Mouse (Mus musculus) kidney, postnatal 0 days (tissue): ENCODE results near the gene Rab3a. TPM values are rescaled to one million over a fixed set of nuclear protein-coding genes. Genes with fewer than 3 reads are reported as not detected.

Source experiments
- ATAC-seq: fragments of 200-750 bp; cut with Nextera tagmentation; replicated peaks from 2 replicates; pipeline ENCODE4 v1.8.0; 2017; ENCODE audit warnings: low read depth, moderate number of reproducible peaks, moderate TSS enrichment, moderate library complexity; ENCODE audit not compliant: low FRiP score
- DNase-seq: peaks from one replicate; pipeline ENCODE4 v3.0.0-alpha.2; 2016; ENCODE audit warnings: low spot score
- H3K27ac ChIP-seq: fragments of 300-500 bp; sonication (generic); 2 replicates; pipeline ENCODE4 v1.5.1; 2014; ENCODE audit warnings: mild to moderate bottlenecking
- H3K27me3 ChIP-seq: fragments of 300-500 bp; sonication (generic); 2 replicates; pipeline ENCODE4 v1.6.1; 2014; ENCODE audit warnings: low read length, mixed read lengths; ENCODE audit not compliant: insufficient read depth
- H3K36me3 ChIP-seq: fragments of 300-500 bp; sonication (generic); 2 replicates; pipeline ENCODE4 v1.6.1; 2014; ENCODE audit warnings: low read length, mixed read lengths; ENCODE audit not compliant: insufficient read depth
- H3K4me1 ChIP-seq: fragments of 300-500 bp; sonication (generic); replicated peaks from 2 replicates; pipeline ENCODE4 v1.6.1; 2014; ENCODE audit warnings: antibody characterized with exemption, low read length, mixed read lengths; ENCODE audit not compliant: insufficient read depth
- H3K4me2 ChIP-seq: fragments of 300-500 bp; sonication (generic); 2 replicates; pipeline ENCODE4 v1.6.1; 2014; ENCODE audit warnings: mild to moderate bottlenecking, low read length, moderate library complexity, mixed read lengths
- H3K4me3 ChIP-seq: fragments of 300-500 bp; sonication (generic); replicated peaks from 2 replicates; pipeline ENCODE4 v1.5.1; 2014; ENCODE audit warnings: low read depth, low read length
- H3K9ac ChIP-seq: fragments of 300-500 bp; sonication (generic); 2 replicates; pipeline ENCODE4 v1.6.1; 2014; ENCODE audit warnings: low read depth, low read length
- H3K9me3 ChIP-seq: fragments of 300-500 bp; sonication (generic); replicated peaks from 2 replicates; pipeline ENCODE4 v1.6.1; 2016; ENCODE audit warnings: low read length, inconsistent platforms, mixed read lengths
- CTCF ChIP-seq: IDR thresholded peaks from 2 replicates; pipeline ENCODE4 v1.5.1; 2016; ENCODE audit warnings: antibody characterized with exemption, low read depth, mild to moderate bottlenecking, moderate library complexity
- WGBS: fragments of 180-500 bp; shearing (Covaris S2); extraction: QIAGEN DNeasy Blood & Tissue Kit; methylation state at CpG from one replicate; pipeline ENCODE4 v1.1.7; 2014; 5-methylcytosine and 5-hydroxymethylcytosine counted together
- polyA plus RNA-seq: library from polyadenylated mRNA; unstranded; fragments of >200 nt; fragmentation: Nextera tagmentation; extraction: Ambion mirVana; gene quantifications from 2 replicates; pipeline ENCODE4 v1.2.1, GENCODE M21; 2015

Gene Rab3a
- polyA plus RNA-seq, 1 experiment from 2014 or later: 20.5 TPM

DNA sequence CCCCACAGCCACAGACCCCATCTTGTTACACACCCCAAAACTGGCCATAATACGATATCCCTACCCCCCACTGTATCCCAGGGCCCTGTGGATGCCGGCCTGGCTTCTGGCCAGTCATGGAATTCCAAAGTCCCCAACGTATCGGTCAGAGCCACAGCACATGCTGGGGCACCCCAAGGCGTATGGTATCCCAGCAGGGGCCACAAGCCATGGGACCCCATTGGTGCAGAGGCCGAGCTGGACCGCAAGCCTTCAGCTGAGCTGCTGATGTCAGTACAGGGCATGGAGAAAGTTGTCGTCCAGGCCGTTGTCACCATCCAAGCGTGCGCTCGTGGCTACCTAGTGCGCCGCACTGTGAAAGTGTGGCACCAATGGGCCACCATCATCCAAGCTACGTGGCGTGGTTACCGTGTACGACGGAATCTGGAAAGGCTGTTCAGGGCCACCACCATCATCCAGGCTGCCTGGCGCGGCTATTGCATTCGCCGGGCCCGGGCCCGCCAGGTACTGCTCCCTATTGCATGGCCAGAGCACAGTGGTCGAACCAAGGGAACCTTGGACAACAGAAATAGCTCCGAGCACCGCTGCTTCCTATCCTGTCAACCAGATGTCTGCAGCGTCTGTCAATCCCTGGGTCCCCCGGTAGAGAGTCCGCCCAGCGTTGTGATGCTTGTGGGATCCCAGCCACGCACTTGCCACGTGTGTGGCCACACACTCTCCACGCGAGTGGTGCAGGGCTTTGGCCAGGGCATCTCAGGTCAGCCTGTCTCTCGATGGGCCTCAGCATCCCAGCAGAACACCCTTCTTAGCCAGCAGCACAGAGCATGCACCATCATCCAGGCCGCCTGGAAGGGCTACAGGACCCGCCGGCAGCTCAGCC lies 37.7 kb upstream of the Rab3a start:
- 87% methylated on average over 40 of the region's 40 CpGs for WGBS
- no peaks in the 10 kb centered on the region for H3K9me3 ChIP-seq
- H3K4me1 ChIP-seq: no peaks in the 10 kb centered on the region
- no peaks in the 10 kb centered on the region for H3K27me3 ChIP-seq
- H3K9ac ChIP-seq: no peak overlapping the region
- no peak overlapping the region for H3K4me3 ChIP-seq
- H3K4me2 ChIP-seq: no peak overlapping the region
- ATAC-seq (no peak), DNase-seq (no peak)
- TF ChIP-seq CTCF: no peak
- no peaks in the 10 kb centered on the region for H3K36me3 ChIP-seq
- H3K27ac ChIP-seq: no peak overlapping the region

DNA sequence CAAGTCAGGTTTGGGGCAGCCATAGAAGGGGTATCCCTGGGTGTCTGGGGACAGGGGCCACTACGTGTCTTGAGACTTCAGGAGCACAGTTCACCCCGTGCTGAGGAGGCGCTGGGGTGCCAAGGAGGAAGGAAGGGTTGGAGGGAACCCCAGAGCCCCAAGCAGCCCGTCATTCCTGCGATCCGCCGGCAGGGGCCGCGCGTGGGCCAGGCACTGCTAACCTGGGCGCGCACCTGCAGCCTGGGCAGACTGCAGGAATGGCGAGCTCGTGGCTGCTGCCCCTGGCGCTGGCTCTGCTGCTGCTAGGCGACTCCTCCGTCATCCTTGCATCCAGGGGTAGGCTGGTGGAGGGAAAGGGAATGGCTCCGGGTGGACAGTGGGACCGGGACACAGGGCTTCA lies 36.2 kb upstream of the Rab3a start, which contains the start of gene Gm3336:
Gm3336 (plus strand) TSS at position 247 of the 400 bp plus-strand sequence.
- H3K9me3 ChIP-seq: no peaks in the 10 kb centered on the region
- no peak within 1 kb of the TSS for H3K9ac ChIP-seq
- H3K4me1 ChIP-seq: no peaks in the 10 kb centered on the region
- H3K36me3 ChIP-seq: no peaks in the 10 kb centered on the region
- TF ChIP-seq CTCF: peak; percentile 90
- no peaks in the 10 kb centered on the region for H3K27me3 ChIP-seq
- peak; percentile 25 for ATAC-seq
- no peak within 1 kb of the TSS for H3K4me3 ChIP-seq
- no peak within 1 kb of the TSS for H3K4me2 ChIP-seq
- H3K27ac ChIP-seq: no peak within 1 kb of the TSS
- 3% methylated on average over 18 of the region's 19 CpGs for WGBS
- peak; percentile 60 for DNase-seq

DNA sequence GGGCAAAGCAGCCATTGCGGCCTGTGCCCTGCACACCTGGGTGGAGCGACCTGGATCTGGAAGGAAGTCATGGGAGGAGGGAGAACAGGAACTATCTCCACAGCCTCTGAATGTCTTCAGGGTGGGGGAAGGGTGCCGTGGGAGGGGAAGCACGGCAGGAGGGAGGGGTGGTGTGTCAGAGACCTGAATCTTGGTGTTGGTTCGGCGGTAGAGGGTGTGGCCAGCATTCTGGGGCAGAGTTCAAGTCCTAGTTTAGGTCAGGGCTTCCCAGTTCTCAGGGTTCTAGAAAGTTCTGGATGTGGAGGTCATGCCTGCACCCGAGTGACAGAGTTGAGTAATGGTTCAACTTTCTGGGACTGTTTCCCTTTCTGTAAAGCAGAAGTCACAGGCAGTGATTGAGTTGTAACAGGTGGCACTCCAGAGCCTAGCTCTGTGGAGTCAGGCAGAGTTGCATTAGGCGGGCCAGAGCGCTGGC lies 34.6 kb upstream of the Rab3a start:
- no peaks in the 10 kb centered on the region for H3K36me3 ChIP-seq
- ATAC-seq (no peak), DNase-seq (no peak)
- TF ChIP-seq CTCF: no peak
- H3K4me1 ChIP-seq: no peaks in the 10 kb centered on the region
- no peak overlapping the region for H3K4me3 ChIP-seq
- no peaks in the 10 kb centered on the region for H3K27me3 ChIP-seq
- H3K9me3 ChIP-seq: no peaks in the 10 kb centered on the region
- no peak overlapping the region for H3K27ac ChIP-seq
- no peak overlapping the region for H3K4me2 ChIP-seq
- WGBS: 43% methylated on average over 9 of the region's 9 CpGs
- H3K9ac ChIP-seq: no peak overlapping the region

DNA sequence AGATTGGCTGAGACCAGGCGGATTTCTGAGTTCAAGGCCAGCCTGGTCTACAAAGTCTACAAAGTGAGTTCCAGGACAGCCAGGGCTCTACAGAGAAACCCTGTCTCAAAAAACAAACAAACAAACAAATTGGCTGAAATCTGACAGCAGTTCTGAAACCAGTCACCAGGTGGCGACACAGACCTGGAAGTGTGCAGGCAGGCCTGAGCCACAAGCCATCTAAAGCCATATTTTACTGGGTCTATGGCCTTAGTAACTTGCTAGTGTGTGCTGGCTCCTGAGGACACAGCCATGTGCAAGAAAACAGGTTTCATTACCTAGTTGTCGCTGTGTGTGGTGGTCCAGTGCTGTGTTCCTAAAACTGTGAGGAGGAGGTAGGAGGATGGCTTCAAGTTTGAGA lies 33.7 kb upstream of the Rab3a start:
- no peak overlapping the region for H3K27ac ChIP-seq
- no peaks in the 10 kb centered on the region for H3K4me1 ChIP-seq
- TF ChIP-seq CTCF: peak; percentile 98
- DNase-seq (peak; percentile 79), ATAC-seq (no peak)
- H3K9ac ChIP-seq: 0 out of 2 replicates have a peak overlapping the region, but pooled peaks have one; percentile 37
- no peaks in the 10 kb centered on the region for H3K9me3 ChIP-seq
- H3K36me3 ChIP-seq: no peaks in the 10 kb centered on the region
- H3K4me2 ChIP-seq: no peak overlapping the region
- H3K4me3 ChIP-seq: no peak overlapping the region
- WGBS: 3% methylated on average over 3 of the region's 3 CpGs
- no peaks in the 10 kb centered on the region for H3K27me3 ChIP-seq

DNA sequence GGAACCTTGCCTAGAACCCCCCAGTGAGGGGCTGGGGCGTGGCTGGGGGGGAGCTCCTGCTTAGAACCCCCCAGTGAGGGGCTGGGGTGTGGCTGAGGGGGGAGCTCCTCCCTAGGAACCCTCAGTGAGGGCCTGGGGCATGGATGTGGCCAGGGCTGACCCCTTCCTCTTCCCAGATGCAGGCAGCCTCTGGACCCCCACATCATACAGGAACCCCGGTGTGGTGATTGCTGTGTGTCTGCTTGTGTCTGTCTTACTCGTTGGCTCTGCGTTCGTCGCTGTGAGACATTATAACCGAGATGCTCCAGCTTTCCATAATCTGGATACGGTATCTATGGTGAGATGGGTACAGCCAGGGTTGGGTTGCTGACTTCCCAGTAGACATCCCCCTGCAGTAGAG lies 32.9 kb upstream of the Rab3a start:
- 89% methylated on average over 8 of the region's 8 CpGs for WGBS
- H3K4me1 ChIP-seq: no peaks in the 10 kb centered on the region
- no peak overlapping the region for H3K27ac ChIP-seq
- H3K4me2 ChIP-seq: no peak overlapping the region
- DNase-seq (no peak), ATAC-seq (no peak)
- no peaks in the 10 kb centered on the region for H3K27me3 ChIP-seq
- H3K9me3 ChIP-seq: no peaks in the 10 kb centered on the region
- H3K36me3 ChIP-seq: no peaks in the 10 kb centered on the region
- no peak overlapping the region for H3K4me3 ChIP-seq
- H3K9ac ChIP-seq: no peak overlapping the region
- TF ChIP-seq CTCF: no peak

DNA sequence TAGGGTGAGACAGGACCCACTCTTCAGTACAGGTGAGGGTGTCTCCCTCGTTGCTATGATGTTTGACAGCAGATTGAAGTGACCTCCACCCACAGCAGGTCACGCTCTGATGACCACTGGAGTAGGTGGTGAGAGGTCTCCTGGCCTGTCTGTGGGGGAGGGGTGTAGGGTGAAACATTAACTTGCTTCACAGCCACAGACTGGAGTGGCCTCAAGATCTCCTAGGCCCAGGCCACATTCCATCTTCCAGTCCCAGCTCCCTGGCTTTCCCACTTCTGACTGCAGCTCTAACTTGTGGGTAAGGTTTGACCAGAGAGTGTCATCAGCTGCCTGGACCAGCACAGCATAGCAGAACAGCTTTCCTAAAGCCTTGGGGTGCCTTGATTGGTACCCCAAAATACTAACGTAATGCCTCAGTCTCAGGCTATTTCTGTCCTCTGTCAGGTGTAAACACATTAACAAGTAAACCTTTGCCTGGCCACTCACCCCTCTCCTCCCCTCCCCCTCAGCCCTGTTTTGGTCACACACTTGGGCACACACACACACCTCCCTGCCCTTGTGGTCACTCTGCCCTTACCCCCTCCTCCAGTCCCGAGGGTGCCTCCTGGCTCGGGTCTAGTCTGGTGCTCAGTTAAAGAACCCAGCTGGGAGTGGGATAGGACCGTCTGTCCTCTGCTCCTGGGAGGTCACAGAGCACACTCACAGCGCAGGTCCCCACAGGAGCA lies 30.8 kb upstream of the Rab3a start, which contains the start of gene Pde4c:
Pde4c (plus strand) TSS at position 235 of the 725 bp plus-strand sequence.
- peak; percentile 91 for ATAC-seq
- no peaks in the 10 kb centered on the region for H3K27me3 ChIP-seq
- peak within 1 kb of the TSS; percentile 46 for H3K4me2 ChIP-seq
- H3K9ac ChIP-seq: peak within 1 kb of the TSS; percentile 38; the same call in 1 of the 2 replicates
- no peak within 1 kb of the TSS; the same call in 1 of the 2 replicates for H3K4me3 ChIP-seq
- no peaks in the 10 kb centered on the region for H3K36me3 ChIP-seq
- 41% methylated on average over 7 of the region's 7 CpGs for whole genome bisulfite sequencing
- no peaks in the 10 kb centered on the region for H3K4me1 ChIP-seq
- no peaks in the 10 kb centered on the region for H3K9me3 ChIP-seq
- peak; percentile 50 for DNase-seq
- no peak for TF ChIP-seq CTCF
- H3K27ac ChIP-seq: peak within 1 kb of the TSS; percentile 97
